Mouse (Mus musculus) CD4-positive, CD25-positive, alpha-beta regulatory T cell, adult 2 months (primary cell): Measurements from ENCODE around the gene Gm43720.
"Not testable (repeated sequence)": the region's sequence is repeated elsewhere in the genome, so short reads cannot be mapped to it uniquely, and the experiment has no call there.

Source experiments
- DNase-seq: peaks from one replicate; pipeline ENCODE4 v3.0.0-alpha.2; 2012; ENCODE audit warnings: low read depth, low spot score

The Gm43720 gene

GRCm38 (mm10) chr5:138219864-138220263, 59.9 kb downstream of the Gm43720 start:
- no peak for DNase-seq

- DNase-seq: not testable (repeated sequence)
Measured at GRCm38 (mm10) chr5:138216632-138217031, 63.1 kb downstream of the Gm43720 start.
